Mouse (Mus musculus) hindbrain, embryonic 11.5 days (tissue): Measurements from ENCODE around the gene Tdrd3. TPM values are rescaled to one million over a fixed set of nuclear protein-coding genes. Genes with fewer than 3 reads are reported as not detected.

Source experiments
- ATAC-seq: fragments of 200-750 bp; cut with Nextera tagmentation; 2 replicates; pipeline ENCODE4 v1.8.0; 2017; ENCODE audit warnings: mild to moderate bottlenecking, moderate TSS enrichment, moderate library complexity; ENCODE audit not compliant: low FRiP score
- DNase-seq: peaks from one replicate; pipeline ENCODE4 v3.0.0-alpha.2; 2015; ENCODE audit warnings: low spot score
- H3K27ac ChIP-seq: fragments of 300-500 bp; sonication (generic); 2 replicates; pipeline ENCODE4 v1.5.1; 2014; ENCODE audit warnings: mild to moderate bottlenecking, low read depth, low read length
- H3K27me3 ChIP-seq: fragments of 300-500 bp; sonication (generic); 2 replicates; pipeline ENCODE4 v1.6.1; 2014; ENCODE audit warnings: mild to moderate bottlenecking, low read length, moderate library complexity, mixed read lengths; ENCODE audit not compliant: control insufficient read depth, insufficient read depth
- H3K36me3 ChIP-seq: fragments of 300-500 bp; sonication (generic); 2 replicates; pipeline ENCODE4 v1.6.1; 2014; ENCODE audit warnings: mild to moderate bottlenecking, low read length, moderate library complexity, mixed read lengths; ENCODE audit not compliant: control insufficient read depth, insufficient read depth
- H3K4me1 ChIP-seq: fragments of 300-500 bp; sonication (generic); replicated peaks from 2 replicates; pipeline ENCODE4 v1.6.1; 2014; ENCODE audit warnings: low read length, mixed read lengths; ENCODE audit not compliant: control insufficient read depth, insufficient read depth
- H3K4me2 ChIP-seq: fragments of 300-500 bp; sonication (generic); replicated peaks from 2 replicates; pipeline ENCODE4 v1.6.1; 2014; ENCODE audit warnings: mild to moderate bottlenecking, low read depth, low read length
- H3K4me3 ChIP-seq: fragments of 300-500 bp; sonication (generic); 2 replicates; pipeline ENCODE4 v1.5.1; 2014; ENCODE audit warnings: low read depth, low read length
- H3K9ac ChIP-seq: fragments of 300-500 bp; sonication (generic); 2 replicates; pipeline ENCODE4 v1.6.1; 2014; ENCODE audit warnings: low read depth, low read length
- H3K9me3 ChIP-seq: fragments of 300-500 bp; sonication (generic); 2 replicates; pipeline ENCODE4 v1.6.1; 2016; ENCODE audit warnings: low read length; ENCODE audit not compliant: control insufficient read depth
- WGBS: fragments of 180-500 bp; shearing (Covaris S2); extraction: QIAGEN DNeasy Blood & Tissue Kit; methylation state at CpG from one replicate; pipeline ENCODE4 v1.1.7; 2014; 5-methylcytosine and 5-hydroxymethylcytosine counted together
- polyA plus RNA-seq: library from polyadenylated mRNA; unstranded; fragments of >200 nt; fragmentation: Nextera tagmentation; extraction: Ambion mirVana; gene quantifications from 2 replicates; pipeline ENCODE4 v1.2.1, GENCODE M21; 2014

Gene Tdrd3
- polyA plus RNA-seq, 1 experiment from 2014 or later = 46.0 TPM

GRCm38 (mm10) chr14:87567626-87568446, 151.4 kb downstream of the Tdrd3 start:
- whole genome bisulfite sequencing = 20% methylated on average over 20 of the region's 20 CpGs
- H3K27ac ChIP-seq = no peak overlapping the region
- peak overlapping the region; percentile 17 for H3K4me3 ChIP-seq
- ATAC-seq = peak; percentile 41
- peak overlapping the region; percentile 35 for H3K4me2 ChIP-seq
- DNase-seq = peak; percentile 35
- no peaks in the 10 kb centered on the region for H3K9me3 ChIP-seq
- no peaks in the 10 kb centered on the region for H3K36me3 ChIP-seq
- H3K27me3 ChIP-seq = 0 out of 2 replicates have a peak, but pooled peaks cover 2% of the 10 kb centered on the region
- H3K4me1 ChIP-seq = peaks cover 3% of the 10 kb centered on the region; the same call in 1 of the 2 replicates
- 0 out of 2 replicates have a peak overlapping the region, but pooled peaks have one; percentile 4 for H3K9ac ChIP-seq

GRCm38 (mm10) chr14:87568447-87568908, 152.0 kb downstream of the Tdrd3 start:
- Histone ChIP-seq H3K9me3 (no peaks in the 10 kb centered on the region), H3K27ac (no peak overlapping the region), H3K27me3 (0 out of 2 replicates have a peak, but pooled peaks cover 2% of the 10 kb centered on the region), H3K4me1 (peaks cover 3% of the 10 kb centered on the region; the same call in 1 of the 2 replicates), H3K4me2 (peak overlapping the region; percentile 35), H3K36me3 (no peaks in the 10 kb centered on the region), H3K4me3 (peak overlapping the region; percentile 17), H3K9ac (no peak overlapping the region)
- ATAC-seq (peak; percentile 6; the same call in 1 of the 2 replicates), DNase-seq (peak; percentile 18)
- 26% methylated on average over 15 of the region's 15 CpGs for WGBS

GRCm38 (mm10) chr14:87569471-87569870, 153.0 kb downstream of the Tdrd3 start:
- no peak overlapping the region for H3K9ac ChIP-seq
- H3K4me2 ChIP-seq = no peak overlapping the region
- ATAC-seq (no peak), DNase-seq (no peak)
- 0 out of 2 replicates have a peak, but pooled peaks cover 2% of the 10 kb centered on the region for H3K27me3 ChIP-seq
- no peak overlapping the region for H3K4me3 ChIP-seq
- H3K4me1 ChIP-seq = peaks cover 3% of the 10 kb centered on the region; the same call in 1 of the 2 replicates
- WGBS = 88% methylated on average over 2 of the region's 2 CpGs
- H3K27ac ChIP-seq = no peak overlapping the region
- H3K9me3 ChIP-seq = no peaks in the 10 kb centered on the region
- H3K36me3 ChIP-seq = no peaks in the 10 kb centered on the region

GRCm38 (mm10) chr14:87572453-87572852, 156.0 kb downstream of the Tdrd3 start:
- ATAC-seq (no peak), DNase-seq (no peak)
- Histone ChIP-seq H3K4me2 (no peak overlapping the region), H3K27ac (no peak overlapping the region), H3K36me3 (no peaks in the 10 kb centered on the region), H3K9ac (no peak overlapping the region), H3K4me1 (peaks cover 3% of the 10 kb centered on the region; the same call in 1 of the 2 replicates), H3K9me3 (no peaks in the 10 kb centered on the region), H3K4me3 (no peak overlapping the region), H3K27me3 (0 out of 2 replicates have a peak, but pooled peaks cover 2% of the 10 kb centered on the region)
- 72% methylated on average over 5 of the region's 5 CpGs for WGBS

GRCm38 (mm10) chr14:87582610-87583009, 166.2 kb downstream of the Tdrd3 start:
- no peak for DNase-seq
- no peak overlapping the region for H3K27ac ChIP-seq
- H3K36me3 ChIP-seq = no peaks in the 10 kb centered on the region
- no peak overlapping the region for H3K9ac ChIP-seq
- no peaks in the 10 kb centered on the region for H3K4me1 ChIP-seq
- no peak for ATAC-seq
- H3K9me3 ChIP-seq = no peaks in the 10 kb centered on the region
- H3K27me3 ChIP-seq = no peaks in the 10 kb centered on the region
- WGBS = 90% methylated on average over 3 of the region's 3 CpGs
- H3K4me3 ChIP-seq = no peak overlapping the region
- H3K4me2 ChIP-seq = no peak overlapping the region
